Mouse (Mus musculus) megakaryocyte-erythroid progenitor cell, adult 5-6 weeks (primary cell): ENCODE data around the gene Klhl31. TPM values are rescaled to one million over a fixed set of nuclear protein-coding genes. Genes with fewer than 3 reads are reported as not detected.

Experiments
- ATAC-seq: replicated peaks from 2 replicates; pipeline ENCODE4 v1.8.0; 2016; ENCODE audit warnings: mild to moderate bottlenecking, inconsistent platforms; ENCODE audit not compliant: severe bottlenecking, poor library complexity, low FRiP score, low TSS enrichment
- total RNA-seq, 2 experiments: library from RNA; stranded (forward) in 1 of 2; stranded (reverse) in 1 of 2; fragments of 200-1000, 215-1000 nt in 1 of 2; fragments of >200 nt in 1 of 2; fragmentation: Nextera tagmentation in 1 of 2; gene quantifications; 2 replicates each; pipeline ENCODE4 v1.2.3; 2014 to 2017

Gene Klhl31
- total RNA-seq (2014; fragmentation: Nextera tagmentation) (not detected in 2 replicates), total RNA-seq (2017) (not detected in 2 replicates)

- ATAC-seq: no peak
These were observed at the start of gene Klhl31 for GRCm38 (mm10) chr9:77636450-77636951. Gene Klhl31, plus strand, starts transcription at chr9:77636500.

- ATAC-seq: no peak
These were observed 49.3 kb upstream of the Klhl31 start for GRCm38 (mm10) chr9:77586806-77587591.

GRCm38 (mm10) chr9:77587616-77588015, 48.7 kb upstream of the Klhl31 start:
- no peak for ATAC-seq

GRCm38 (mm10) chr9:77589496-77589895, 46.8 kb upstream of the Klhl31 start:
- ATAC-seq: no peak

DNA sequence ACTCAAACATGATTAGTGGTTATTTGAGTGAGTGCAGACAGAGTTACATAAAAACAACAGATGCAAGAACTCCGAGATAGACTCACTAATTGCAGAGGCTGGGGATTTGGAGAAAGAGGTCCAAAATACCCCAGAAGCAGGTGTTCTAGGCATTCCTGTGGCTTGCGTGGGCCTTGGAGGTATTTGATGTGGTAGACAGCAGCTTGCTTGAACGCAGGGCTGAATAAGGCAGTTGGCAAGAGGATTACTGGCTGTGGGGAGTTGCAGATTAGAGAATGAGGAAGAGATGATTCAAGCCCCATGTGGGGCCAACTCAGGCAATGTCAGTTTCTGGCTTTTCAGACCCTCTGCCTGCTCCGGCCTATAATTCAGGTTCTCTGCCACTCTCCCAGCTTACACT, 43.9 kb upstream of the Klhl31 start:
- ATAC-seq: no peak

DNA sequence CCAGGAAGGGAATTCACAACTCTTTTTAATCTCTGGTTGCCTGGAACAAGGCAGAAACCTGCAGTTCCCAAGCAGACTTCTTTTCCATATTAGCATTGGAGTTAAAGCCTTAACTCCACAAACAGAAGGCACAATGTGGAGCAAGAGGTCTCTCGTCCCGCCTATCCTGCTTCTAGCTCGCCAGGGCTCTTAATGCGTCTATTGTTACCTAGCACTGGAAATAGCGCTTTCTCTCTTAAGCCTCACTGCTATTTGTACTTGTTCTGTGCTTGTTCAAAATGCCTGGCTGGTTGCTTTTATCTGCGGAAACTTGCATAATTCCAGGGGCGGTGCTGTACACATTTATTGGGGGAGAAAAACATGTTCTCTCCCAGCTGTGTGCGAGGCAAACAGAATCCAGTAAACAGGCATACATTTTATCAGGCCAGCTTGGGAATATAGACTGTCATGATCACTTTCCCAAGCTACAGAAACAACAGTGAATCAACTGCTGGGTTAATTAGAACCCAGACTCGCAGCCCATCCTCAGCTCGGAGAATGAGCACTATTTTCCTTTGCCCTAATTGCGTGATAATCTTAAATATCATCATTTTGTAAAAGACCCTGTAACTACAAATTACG, 41.2 kb upstream of the Klhl31 start:
- no peak for ATAC-seq

DNA sequence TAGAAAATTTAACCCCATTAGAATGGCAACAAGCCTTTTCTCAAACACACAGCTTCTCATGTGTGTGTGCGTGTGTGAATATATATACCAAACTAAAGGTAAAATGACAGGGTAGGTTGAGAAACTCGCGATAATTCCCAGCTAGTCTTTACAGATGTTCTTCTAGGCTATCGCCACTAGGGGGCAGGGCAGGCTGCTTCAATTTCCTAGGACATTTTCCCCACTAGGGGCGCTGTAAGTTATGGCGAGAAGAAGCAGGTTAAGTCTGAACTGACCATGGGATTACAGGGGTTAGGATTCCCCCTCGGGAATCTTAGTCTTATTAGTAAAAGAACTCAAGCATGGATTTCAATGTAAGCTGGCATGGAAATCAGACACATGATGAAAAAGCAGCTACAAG, 39.9 kb upstream of the Klhl31 start:
- ATAC-seq: peak; percentile 78

- ATAC-seq: no peak
These were observed 37.7 kb upstream of the Klhl31 start for GRCm38 (mm10) chr9:77598560-77598959.

- ATAC-seq: no peak
These were observed 33.7 kb upstream of the Klhl31 start for GRCm38 (mm10) chr9:77602302-77603266.

- ATAC-seq: no peak
These were observed 32.3 kb upstream of the Klhl31 start for GRCm38 (mm10) chr9:77603965-77604509.

DNA sequence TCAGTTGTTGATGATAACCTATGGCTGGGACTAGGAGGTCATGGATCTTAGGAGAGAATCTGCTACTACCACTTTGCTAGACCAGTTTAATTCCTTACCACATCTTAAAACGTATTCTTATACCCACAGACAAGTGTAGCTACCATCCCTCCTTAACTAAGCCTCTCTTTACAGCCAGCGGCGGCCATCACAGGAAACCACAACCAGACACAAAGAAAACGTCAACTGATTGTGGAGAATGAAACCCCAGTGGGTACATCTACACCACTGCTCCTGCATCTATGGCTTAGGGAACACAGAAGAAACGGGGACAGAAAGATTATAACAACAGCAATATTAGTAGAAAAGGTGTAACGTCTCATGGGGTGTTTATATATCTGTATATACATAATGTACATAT, 29.0 kb upstream of the Klhl31 start:
- no peak; the same call in 1 of the 2 replicates for ATAC-seq

GRCm38 (mm10) chr9:77607840-77608239, 28.5 kb upstream of the Klhl31 start:
- ATAC-seq: peak; percentile 67; the same call in 1 of the 2 replicates

DNA sequence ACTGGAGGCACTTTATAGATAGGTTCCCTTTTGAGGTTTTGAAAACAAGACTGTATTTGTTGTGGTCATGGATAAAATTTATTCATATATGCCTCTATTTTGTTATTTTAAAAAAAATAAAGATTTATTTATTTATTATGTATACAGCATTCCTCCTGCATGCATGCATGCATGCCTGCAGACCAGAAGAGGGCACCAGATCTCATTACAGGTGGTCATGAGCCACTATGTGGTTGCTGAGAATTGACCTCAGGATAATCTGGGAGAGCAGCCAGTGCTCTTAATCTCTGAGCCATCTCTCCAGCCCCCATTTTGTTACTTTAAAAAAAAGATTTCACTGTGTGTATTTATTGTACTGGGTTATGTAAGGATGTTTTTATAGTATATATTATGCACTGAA, 25.5 kb upstream of the Klhl31 start:
- no peak for ATAC-seq

DNA sequence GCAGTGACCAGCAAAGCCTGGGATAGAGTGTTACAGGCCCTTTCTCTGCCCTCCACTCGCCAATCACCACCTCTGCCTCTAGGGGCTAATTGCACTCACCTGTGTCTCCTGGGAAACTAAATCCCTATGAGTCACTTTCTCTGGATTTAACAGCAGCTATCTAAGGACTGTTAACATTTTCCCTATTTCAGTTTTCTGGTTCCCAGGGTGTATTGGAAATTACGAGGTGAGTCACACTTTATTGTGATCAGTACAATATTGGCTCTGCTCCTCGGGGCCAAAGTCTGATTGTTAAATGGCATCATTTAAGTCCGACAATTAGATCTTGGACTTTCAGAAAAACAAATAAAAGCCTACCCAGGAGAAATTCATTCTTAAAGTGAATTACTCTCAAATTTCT, 24.0 kb upstream of the Klhl31 start:
- no peak for ATAC-seq

DNA sequence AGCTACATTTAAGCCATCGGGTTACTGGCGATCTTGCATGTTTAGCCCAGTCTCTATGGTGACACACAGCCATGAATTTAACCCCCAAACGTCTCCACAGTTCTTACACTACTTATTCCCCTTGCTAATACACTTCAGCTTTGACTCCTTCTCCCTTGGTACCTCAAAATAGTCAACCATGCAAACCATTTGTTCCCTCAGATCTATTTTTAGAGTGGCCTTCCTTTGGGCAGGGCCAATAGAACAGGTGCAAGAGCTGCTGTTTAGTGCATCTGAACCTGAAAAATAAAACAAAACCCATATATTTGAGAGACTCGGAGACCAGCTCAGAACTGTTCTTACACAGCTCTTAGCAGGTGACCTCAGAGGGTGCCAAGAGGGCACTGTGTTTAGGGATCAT, 20.4 kb upstream of the Klhl31 start:
- ATAC-seq: no peak

GRCm38 (mm10) chr9:77616796-77617195, 19.5 kb upstream of the Klhl31 start:
- no peak for ATAC-seq

- ATAC-seq: no peak
These were observed 18.5 kb upstream of the Klhl31 start for GRCm38 (mm10) chr9:77617751-77618150.

DNA sequence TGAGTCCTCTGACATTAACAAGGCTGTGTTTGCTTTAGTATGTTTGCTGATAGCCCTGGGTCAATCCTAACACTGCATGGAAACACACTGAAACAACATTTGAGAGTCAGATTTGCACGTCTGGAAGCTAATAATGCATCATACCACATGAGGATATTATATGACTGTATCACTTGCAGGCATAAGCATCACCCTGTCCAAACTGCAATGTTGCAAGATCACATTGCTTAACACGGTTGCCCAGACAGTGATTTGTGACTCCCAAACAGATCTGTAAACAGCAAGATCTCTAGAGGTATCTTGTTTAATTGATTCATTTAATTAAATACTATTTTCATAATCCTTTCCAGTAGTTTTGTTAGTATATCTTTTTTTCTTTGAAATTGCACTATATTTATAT, 17.9 kb upstream of the Klhl31 start:
- no peak for ATAC-seq

DNA sequence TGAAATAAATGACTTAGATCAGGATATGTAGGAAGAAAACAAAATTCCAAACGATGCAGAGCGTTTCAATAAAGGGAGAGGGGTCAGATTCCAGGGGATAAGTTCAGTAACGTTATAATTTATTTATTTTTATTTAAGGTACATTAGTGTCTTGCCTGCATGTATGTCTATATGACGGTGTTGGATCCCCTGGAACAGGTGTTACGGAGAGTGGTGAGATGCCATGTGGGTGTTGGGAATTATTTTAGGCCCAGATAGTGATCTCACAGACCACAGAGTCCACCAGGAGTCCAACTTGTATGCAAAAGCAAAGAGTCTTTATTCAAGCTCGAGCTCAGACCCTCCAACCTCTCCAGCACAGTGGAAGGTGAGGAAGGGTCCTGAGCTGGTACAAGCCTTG, 16.2 kb upstream of the Klhl31 start:
- no peak for ATAC-seq
